Mouse (Mus musculus): ENCODE results near the gene Shc3. TPM values are rescaled to one million over a fixed set of nuclear protein-coding genes. Genes with fewer than 3 reads are reported as not detected.
A peak's percentile ranks its signal among the peaks of the same experiment; 100 is the strongest.

Shc3 gene
- polyA plus RNA-seq, 1 experiment from 2014 or later: 7.3 TPM

GRCm38 (mm10) chr13:51411243-51411642, 158.0 kb downstream of the Shc3 start:
- no peaks in the 10 kb centered on the region for H3K9me3 ChIP-seq
- WGBS: 69% methylated on average over 9 of the region's 9 CpGs
- 0 out of 2 replicates have a peak overlapping the region, but pooled peaks have one; percentile 2 for H3K4me3 ChIP-seq
- H3K4me1 ChIP-seq (replicated peaks): peaks cover 18% of the 10 kb centered on the region
- no peak overlapping the region for H3K9ac ChIP-seq
- H3K27ac ChIP-seq (replicated peaks): no peak overlapping the region
- no peak for ATAC-seq (ENCODE audit: low FRiP score, low read depth)
- H3K27me3 ChIP-seq: peaks cover 15% of the 10 kb centered on the region; the same call in 1 of the 2 replicates
- peak overlapping the region; percentile 18; the same call in 1 of the 2 replicates for H3K4me2 ChIP-seq
- no peaks in the 10 kb centered on the region for H3K36me3 ChIP-seq

DNA sequence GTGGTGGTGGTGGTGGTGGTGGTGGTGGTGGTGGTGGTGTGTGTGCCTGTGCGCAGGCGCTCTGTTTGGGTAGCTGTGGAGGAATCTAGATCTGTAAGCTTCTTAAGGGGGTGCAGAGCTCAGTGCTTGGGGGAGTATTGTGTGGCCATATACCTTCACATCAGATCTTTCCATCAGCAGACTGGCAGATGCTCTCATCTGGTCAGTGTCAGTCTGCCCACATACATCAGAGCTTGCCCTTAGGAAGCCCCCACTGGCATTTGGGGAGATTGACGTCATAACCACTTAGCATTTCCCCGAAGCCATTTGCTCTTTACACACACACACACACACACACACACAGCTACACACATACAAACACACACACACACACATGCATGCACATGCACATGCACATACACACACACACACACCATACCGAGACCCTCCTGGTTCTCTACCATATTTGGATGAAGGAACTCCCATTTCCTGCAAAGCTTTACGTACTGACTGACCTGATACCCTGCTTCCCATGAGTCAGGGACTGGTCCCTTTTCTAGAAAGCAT, 159.2 kb downstream of the Shc3 start:
- Histone ChIP-seq H3K4me2 (peak overlapping the region; percentile 1; the same call in 1 of the 2 replicates), H3K9ac (no peak overlapping the region), H3K4me3 (no peak overlapping the region), H3K9me3 (no peaks in the 10 kb centered on the region), H3K36me3 (no peaks in the 10 kb centered on the region), H3K4me1 (replicated peaks) (peaks cover 18% of the 10 kb centered on the region), H3K27ac (replicated peaks) (no peak overlapping the region), H3K27me3 (peaks cover 15% of the 10 kb centered on the region; the same call in 1 of the 2 replicates)
- no peak for ATAC-seq (ENCODE audit: low FRiP score, low read depth)
- WGBS: 80% methylated on average over 6 of the region's 6 CpGs

DNA sequence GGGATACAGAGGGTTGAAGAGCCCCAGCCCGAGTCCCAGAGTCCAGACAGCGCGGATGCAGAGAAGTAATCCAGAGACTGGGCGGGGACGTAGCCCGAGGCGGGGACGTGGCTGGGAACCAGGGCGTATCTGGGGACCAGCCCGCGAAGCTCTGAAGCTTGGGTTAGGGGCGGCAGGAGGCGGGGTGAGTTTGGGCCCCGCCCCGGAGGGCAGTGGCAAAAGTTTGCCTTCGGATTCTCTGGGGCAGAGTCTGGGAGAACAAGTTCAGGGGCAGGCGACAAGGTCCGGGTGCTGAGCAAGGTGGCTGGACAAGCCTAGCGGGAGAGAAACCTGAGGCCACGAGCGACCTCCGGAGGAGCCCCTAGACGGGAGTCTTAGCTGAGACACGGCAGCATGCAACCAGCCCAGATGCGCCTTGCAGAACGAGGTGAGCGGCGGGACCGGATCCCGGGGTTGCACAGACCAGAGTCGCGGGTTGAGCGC, 160.7 kb downstream of the Shc3 start, which contains the start of gene S1pr3:
Gene S1pr3, plus strand, starts transcription at position 121 of the 483 bp plus-strand sequence.
- H3K4me3 ChIP-seq: peak within 1 kb of the TSS; percentile 39
- no peak within 1 kb of the TSS for H3K27ac ChIP-seq (replicated peaks)
- H3K9ac ChIP-seq: peak within 1 kb of the TSS; percentile 39; the same call in 1 of the 2 replicates
- WGBS: under 1% methylated on average over 33 of the region's 33 CpGs
- H3K4me1 ChIP-seq (replicated peaks): peaks cover 18% of the 10 kb centered on the region
- H3K36me3 ChIP-seq: no peaks in the 10 kb centered on the region
- H3K4me2 ChIP-seq: peak within 1 kb of the TSS; percentile 65
- peaks cover 15% of the 10 kb centered on the region; the same call in 1 of the 2 replicates for H3K27me3 ChIP-seq
- no peaks in the 10 kb centered on the region for H3K9me3 ChIP-seq
- peak; percentile 75 for ATAC-seq (ENCODE audit: low FRiP score, low read depth)

DNA sequence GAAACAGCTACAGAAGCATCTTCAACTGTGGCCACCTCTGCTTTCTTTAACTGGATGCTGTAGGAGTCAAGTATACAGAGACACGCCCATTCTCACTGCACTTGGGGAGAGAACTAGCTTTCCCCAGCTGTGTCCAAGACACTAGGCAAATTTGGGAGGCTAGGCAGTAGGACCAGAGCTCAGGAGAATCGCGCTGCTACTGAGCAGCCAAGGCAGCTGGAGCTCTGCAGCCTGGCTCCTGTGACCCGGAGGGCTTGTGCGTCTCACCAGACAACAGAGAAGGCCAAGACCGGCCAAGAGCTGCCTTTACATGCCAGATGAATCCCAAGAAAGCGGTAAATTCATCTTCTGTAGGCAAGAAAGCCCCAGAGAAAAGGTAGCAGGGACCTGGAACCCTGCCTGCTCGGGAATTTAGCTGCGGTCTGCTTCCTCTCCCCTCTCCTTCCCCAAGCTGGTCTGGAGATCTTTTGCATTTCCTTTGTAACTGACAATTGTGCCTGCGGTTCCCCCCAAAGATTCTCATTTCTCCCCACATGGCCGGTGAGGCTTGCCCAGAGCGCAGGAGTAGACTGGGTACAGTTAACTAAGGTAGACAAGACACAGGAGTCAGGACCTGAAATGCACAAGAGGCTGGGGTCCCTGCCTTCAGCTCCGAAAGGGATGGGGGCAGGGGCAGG, 161.5 kb downstream of the Shc3 start:
- Histone ChIP-seq H3K9ac (no peak overlapping the region), H3K27me3 (peaks cover 15% of the 10 kb centered on the region; the same call in 1 of the 2 replicates), H3K9me3 (no peaks in the 10 kb centered on the region), H3K27ac (replicated peaks) (no peak overlapping the region), H3K4me3 (no peak overlapping the region), H3K4me1 (replicated peaks) (peaks cover 18% of the 10 kb centered on the region), H3K4me2 (peak overlapping the region; percentile 65), H3K36me3 (no peaks in the 10 kb centered on the region)
- WGBS: 31% methylated on average over 13 of the region's 13 CpGs
- ATAC-seq (ENCODE audit: low FRiP score, low read depth): peak; percentile 31; the same call in 1 of the 2 replicates

DNA sequence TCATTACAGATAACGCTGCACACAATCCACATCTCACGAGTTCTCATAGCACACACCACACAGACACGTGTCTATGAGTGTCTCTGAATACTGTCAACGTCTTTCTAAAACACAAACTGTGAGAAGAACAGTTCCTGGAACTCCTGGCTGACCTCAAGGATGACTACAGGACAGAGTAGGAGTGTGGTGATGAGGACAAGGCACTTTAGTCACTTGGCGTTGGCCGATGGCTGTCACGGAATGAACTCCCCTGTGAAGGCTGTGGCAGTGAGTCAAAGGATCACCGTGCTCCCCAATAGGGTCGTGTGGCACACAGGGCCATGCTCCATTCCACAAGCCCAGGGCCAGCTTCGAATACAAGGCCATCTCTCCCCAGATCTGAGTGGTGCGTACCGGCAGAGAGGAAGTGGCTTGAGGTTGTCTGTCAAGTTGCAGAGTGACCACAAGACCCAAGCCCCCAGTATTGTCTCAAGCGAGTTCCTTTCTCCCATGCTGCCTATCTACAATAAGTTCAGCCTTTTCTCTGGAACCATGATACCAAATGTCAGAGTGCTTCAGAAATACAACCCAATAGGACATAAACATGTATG, 163.4 kb downstream of the Shc3 start:
- H3K9me3 ChIP-seq: no peaks in the 10 kb centered on the region
- H3K4me2 ChIP-seq: no peak overlapping the region
- H3K4me1 ChIP-seq (replicated peaks): peaks cover 26% of the 10 kb centered on the region
- WGBS: 94% methylated on average over 13 of the region's 13 CpGs
- H3K4me3 ChIP-seq: no peak overlapping the region
- H3K9ac ChIP-seq: no peak overlapping the region
- no peaks in the 10 kb centered on the region for H3K36me3 ChIP-seq
- H3K27me3 ChIP-seq: peaks cover 15% of the 10 kb centered on the region; the same call in 1 of the 2 replicates
- no peak for ATAC-seq (ENCODE audit: low FRiP score, low read depth)
- H3K27ac ChIP-seq (replicated peaks): no peak overlapping the region

- Histone ChIP-seq H3K4me3 (no peak overlapping the region), H3K4me1 (replicated peaks) (peaks cover 32% of the 10 kb centered on the region), H3K4me2 (no peak overlapping the region), H3K9ac (no peak overlapping the region), H3K27ac (replicated peaks) (no peak overlapping the region), H3K27me3 (peaks cover 9% of the 10 kb centered on the region; the same call in 1 of the 2 replicates), H3K36me3 (no peaks in the 10 kb centered on the region), H3K9me3 (no peaks in the 10 kb centered on the region)
- no peak for ATAC-seq (ENCODE audit: low FRiP score, low read depth)
- 92% methylated on average over 4 of the region's 4 CpGs for WGBS
These were observed 164.7 kb downstream of the Shc3 start for GRCm38 (mm10) chr13:51404566-51404965.

DNA sequence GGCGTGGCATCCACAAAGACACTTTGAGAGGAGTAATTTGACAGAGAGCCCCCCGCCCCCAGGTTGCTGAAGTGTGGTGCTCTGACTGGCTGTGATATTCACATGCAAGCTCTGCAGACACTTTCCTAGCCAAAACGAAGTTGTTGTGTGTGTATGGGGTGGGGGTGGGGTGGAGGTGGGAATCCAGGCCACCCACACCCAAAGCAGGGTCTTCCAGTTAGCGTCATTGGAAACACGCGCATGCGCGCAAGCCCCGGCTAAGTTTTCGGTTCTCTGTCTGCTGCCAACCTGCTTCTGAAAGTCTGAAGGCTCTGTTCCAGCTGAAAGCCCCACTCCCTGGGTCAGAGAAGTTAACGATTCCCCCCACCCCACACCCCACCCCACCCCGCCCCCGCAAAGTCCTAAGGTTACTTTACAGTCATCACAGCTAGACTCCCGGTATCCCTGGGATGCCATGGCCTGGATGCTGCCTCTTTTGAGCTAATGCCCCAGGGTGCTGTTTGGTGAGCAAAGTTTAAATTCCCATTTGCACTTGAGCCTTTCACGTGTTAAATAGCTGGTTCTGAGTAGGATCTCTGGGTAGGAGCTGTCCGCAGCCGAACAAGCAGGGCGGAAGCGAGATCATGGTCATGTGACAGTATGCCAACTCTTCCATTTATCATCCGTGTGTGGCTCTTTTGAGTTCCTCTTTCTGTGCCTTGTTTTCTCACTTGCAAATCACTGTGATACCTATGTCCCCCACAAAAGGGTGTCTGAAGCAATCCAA, 168.3 kb downstream of the Shc3 start:
- Histone ChIP-seq H3K4me1 (replicated peaks) (peaks cover 14% of the 10 kb centered on the region), H3K4me3 (peak overlapping the region; percentile 40), H3K9ac (peak overlapping the region; percentile 47), H3K9me3 (no peaks in the 10 kb centered on the region), H3K27me3 (no peaks in the 10 kb centered on the region), H3K36me3 (no peaks in the 10 kb centered on the region), H3K4me2 (peak overlapping the region; percentile 85), H3K27ac (replicated peaks) (peak overlapping the region; percentile 67)
- ATAC-seq (ENCODE audit: low FRiP score, low read depth): peak; percentile 89
- 7% methylated on average over 20 of the region's 20 CpGs for WGBS

GRCm38 (mm10) chr13:51400186-51400719, 169.0 kb downstream of the Shc3 start:
- Histone ChIP-seq H3K27me3 (no peaks in the 10 kb centered on the region), H3K27ac (replicated peaks) (peak overlapping the region; percentile 67), H3K9me3 (no peaks in the 10 kb centered on the region), H3K36me3 (no peaks in the 10 kb centered on the region), H3K9ac (peak overlapping the region; percentile 47), H3K4me3 (peak overlapping the region; percentile 40), H3K4me2 (peak overlapping the region; percentile 85), H3K4me1 (replicated peaks) (peaks cover 14% of the 10 kb centered on the region)
- peak; percentile 74 for ATAC-seq (ENCODE audit: low FRiP score, low read depth)
- WGBS: 25% methylated on average over 14 of the region's 14 CpGs

- H3K4me2 ChIP-seq: no peak overlapping the region
- no peaks in the 10 kb centered on the region for H3K27me3 ChIP-seq
- peaks cover 14% of the 10 kb centered on the region for H3K4me1 ChIP-seq (replicated peaks)
- ATAC-seq (ENCODE audit: low FRiP score, low read depth): no peak
- H3K9me3 ChIP-seq: no peaks in the 10 kb centered on the region
- no peaks in the 10 kb centered on the region for H3K36me3 ChIP-seq
- no peak overlapping the region for H3K4me3 ChIP-seq
- WGBS: 94% methylated on average over 3 of the region's 3 CpGs
- H3K9ac ChIP-seq: no peak overlapping the region
- no peak overlapping the region for H3K27ac ChIP-seq (replicated peaks)
These were observed 169.7 kb downstream of the Shc3 start for GRCm38 (mm10) chr13:51399562-51399961.

- WGBS: 91% methylated on average over 6 of the region's 6 CpGs
- Histone ChIP-seq H3K9ac (no peak overlapping the region), H3K27ac (replicated peaks) (no peak overlapping the region), H3K36me3 (no peaks in the 10 kb centered on the region), H3K27me3 (no peaks in the 10 kb centered on the region), H3K4me3 (no peak overlapping the region), H3K4me2 (no peak overlapping the region), H3K4me1 (replicated peaks) (peaks cover 14% of the 10 kb centered on the region), H3K9me3 (no peaks in the 10 kb centered on the region)
- no peak for ATAC-seq (ENCODE audit: low FRiP score, low read depth)
These were observed 171.4 kb downstream of the Shc3 start for GRCm38 (mm10) chr13:51397861-51398260.

DNA sequence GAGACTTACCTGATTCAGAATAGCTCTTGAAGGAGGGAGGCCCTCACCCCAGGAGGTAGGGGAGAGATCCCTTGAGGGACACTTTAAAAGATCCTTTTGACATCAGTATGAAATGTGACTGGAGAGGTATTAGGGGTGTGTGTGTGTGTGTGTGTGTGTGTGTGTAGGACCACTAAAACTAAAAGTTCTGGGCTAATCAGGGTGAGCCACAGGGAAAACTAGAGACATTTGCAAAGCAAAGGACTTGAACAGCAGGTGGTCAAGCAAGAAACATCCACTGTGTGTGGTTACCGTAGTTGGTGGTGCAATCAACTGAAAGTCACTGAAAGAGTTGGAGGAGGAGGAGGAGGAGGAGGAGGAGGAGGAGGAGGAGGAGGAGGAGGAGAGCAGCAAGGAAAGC, 177.0 kb downstream of the Shc3 start:
- Histone ChIP-seq H3K4me3 (no peak overlapping the region), H3K4me1 (replicated peaks) (no peaks in the 10 kb centered on the region), H3K9me3 (no peaks in the 10 kb centered on the region), H3K27ac (replicated peaks) (no peak overlapping the region), H3K4me2 (no peak overlapping the region), H3K27me3 (no peaks in the 10 kb centered on the region), H3K9ac (no peak overlapping the region), H3K36me3 (no peaks in the 10 kb centered on the region)
- WGBS: 38% methylated on average over 1 of the region's 1 CpGs
- ATAC-seq (ENCODE audit: low FRiP score, low read depth): no peak

Measured in hindbrain, embryonic 15.5 days (tissue).